Mouse (Mus musculus) retina, postnatal 7 days (tissue): ENCODE data around the gene Srxn1.

Experiments used
- DNase-seq: peaks from one replicate; pipeline ENCODE4 v3.0.0-alpha.2; 2012; ENCODE audit warnings: low read depth, low spot score

The Srxn1 gene

GRCm38 (mm10) chr2:152089581-152089980, 15.7 kb upstream of the Srxn1 start:
- no peak for DNase-seq

- no peak for DNase-seq
These were observed 14.8 kb upstream of the Srxn1 start for GRCm38 (mm10) chr2:152090486-152090885.

- DNase-seq = no peak
These were observed 13.8 kb upstream of the Srxn1 start for GRCm38 (mm10) chr2:152091342-152092056.

GRCm38 (mm10) chr2:152092927-152093326, 12.4 kb upstream of the Srxn1 start:
- DNase-seq = no peak

- no peak for DNase-seq
These were observed 11.9 kb upstream of the Srxn1 start for GRCm38 (mm10) chr2:152093356-152093792.

GRCm38 (mm10) chr2:152094856-152095545, 10.3 kb upstream of the Srxn1 start:
- DNase-seq = no peak

GRCm38 (mm10) chr2:152096922-152097321, 8.4 kb upstream of the Srxn1 start:
- no peak for DNase-seq

- no peak for DNase-seq
These were observed 7.4 kb upstream of the Srxn1 start for GRCm38 (mm10) chr2:152097916-152098315.

GRCm38 (mm10) chr2:152099538-152099937, 5.8 kb upstream of the Srxn1 start:
- no peak for DNase-seq

GRCm38 (mm10) chr2:152101761-152102160, 3.6 kb upstream of the Srxn1 start:
- no peak for DNase-seq

- no peak for DNase-seq
These were observed 2.9 kb upstream of the Srxn1 start for GRCm38 (mm10) chr2:152102369-152102768.

GRCm38 (mm10) chr2:152104711-152105317, 502 bp upstream of the Srxn1 start:
- no peak for DNase-seq

GRCm38 (mm10) chr2:152106225-152106595, 894 bp downstream of the Srxn1 start:
- no peak for DNase-seq

GRCm38 (mm10) chr2:152106597-152106996, 1.3 kb downstream of the Srxn1 start:
- no peak for DNase-seq

GRCm38 (mm10) chr2:152108702-152109101, 3.4 kb downstream of the Srxn1 start:
- no peak for DNase-seq

- DNase-seq = no peak
These were observed 4.1 kb downstream of the Srxn1 start for GRCm38 (mm10) chr2:152109386-152109785.

GRCm38 (mm10) chr2:152111311-152111710, 6.0 kb downstream of the Srxn1 start:
- DNase-seq = no peak

- peak; percentile 90 for DNase-seq
These were observed 6.6 kb downstream of the Srxn1 start for GRCm38 (mm10) chr2:152111920-152112319.

GRCm38 (mm10) chr2:152112490-152112889, 7.2 kb downstream of the Srxn1 start:
- DNase-seq = no peak

- DNase-seq = no peak
These were observed 7.7 kb downstream of the Srxn1 start for GRCm38 (mm10) chr2:152112970-152113369.

- DNase-seq = no peak
These were observed 9.0 kb downstream of the Srxn1 start for GRCm38 (mm10) chr2:152114057-152114975.

- DNase-seq = no peak
These were observed 12.4 kb downstream of the Srxn1 start for GRCm38 (mm10) chr2:152117694-152118093.
